Mouse (Mus musculus) hindbrain, embryonic 14.5 days (tissue): ENCODE data around the gene Pex11b. TPM values are rescaled to one million over a fixed set of nuclear protein-coding genes. Genes with fewer than 3 reads are reported as not detected.

ENCODE experiments used
- ATAC-seq: fragments of 200-750 bp; cut with Nextera tagmentation; 2 replicates; pipeline ENCODE4 v1.8.0; 2017; ENCODE audit warnings: moderate number of reproducible peaks, mild to moderate bottlenecking, moderate TSS enrichment, moderate library complexity; ENCODE audit not compliant: low FRiP score
- DNase-seq: peaks from one replicate; pipeline ENCODE4 v3.0.0-alpha.2; 2015; ENCODE audit warnings: low spot score
- H3K27ac ChIP-seq: fragments of 300-500 bp; sonication (generic); 2 replicates; pipeline ENCODE4 v1.5.1; 2014; ENCODE audit warnings: mild to moderate bottlenecking, moderate library complexity
- H3K27me3 ChIP-seq: fragments of 300-500 bp; sonication (generic); 2 replicates; pipeline ENCODE4 v1.6.1; 2014; ENCODE audit warnings: mild to moderate bottlenecking, low read length, mixed read lengths; ENCODE audit not compliant: control insufficient read depth, insufficient read depth
- H3K36me3 ChIP-seq: fragments of 300-500 bp; sonication (generic); replicated peaks from 2 replicates; pipeline ENCODE4 v1.6.1; 2014; ENCODE audit not compliant: control insufficient read depth, insufficient read depth
- H3K4me1 ChIP-seq: fragments of 300-500 bp; sonication (generic); replicated peaks from 2 replicates; pipeline ENCODE4 v1.6.1; 2014; ENCODE audit warnings: antibody characterized with exemption, low read length, mixed read lengths; ENCODE audit not compliant: control insufficient read depth, insufficient read depth
- H3K4me2 ChIP-seq: fragments of 300-500 bp; sonication (generic); replicated peaks from 2 replicates; pipeline ENCODE4 v1.6.1; 2014; ENCODE audit warnings: mild to moderate bottlenecking, moderate library complexity
- H3K4me3 ChIP-seq: fragments of 300-500 bp; sonication (generic); replicated peaks from 2 replicates; pipeline ENCODE4 v1.5.1; 2014; ENCODE audit warnings: mild to moderate bottlenecking, low read length
- H3K9ac ChIP-seq: fragments of 300-500 bp; sonication (generic); 2 replicates; pipeline ENCODE4 v1.6.1; 2014
- H3K9me3 ChIP-seq: fragments of 300-500 bp; sonication (generic); 2 replicates; pipeline ENCODE4 v1.6.1; 2016; ENCODE audit warnings: low read length; ENCODE audit not compliant: control insufficient read depth
- WGBS: fragments of 180-500 bp; shearing (Covaris S2); extraction: QIAGEN DNeasy Blood & Tissue Kit; methylation state at CpG from one replicate; pipeline ENCODE4 v1.1.7; 2014; 5-methylcytosine and 5-hydroxymethylcytosine counted together
- polyA plus RNA-seq: library from polyadenylated mRNA; unstranded; fragments of >200 nt; fragmentation: Nextera tagmentation; extraction: Ambion mirVana; gene quantifications from 2 replicates; pipeline ENCODE4 v1.2.1, GENCODE M21; 2014

The Pex11b gene
- polyA plus RNA-seq, 1 experiment from 2014 or later: 58.2 TPM

DNA sequence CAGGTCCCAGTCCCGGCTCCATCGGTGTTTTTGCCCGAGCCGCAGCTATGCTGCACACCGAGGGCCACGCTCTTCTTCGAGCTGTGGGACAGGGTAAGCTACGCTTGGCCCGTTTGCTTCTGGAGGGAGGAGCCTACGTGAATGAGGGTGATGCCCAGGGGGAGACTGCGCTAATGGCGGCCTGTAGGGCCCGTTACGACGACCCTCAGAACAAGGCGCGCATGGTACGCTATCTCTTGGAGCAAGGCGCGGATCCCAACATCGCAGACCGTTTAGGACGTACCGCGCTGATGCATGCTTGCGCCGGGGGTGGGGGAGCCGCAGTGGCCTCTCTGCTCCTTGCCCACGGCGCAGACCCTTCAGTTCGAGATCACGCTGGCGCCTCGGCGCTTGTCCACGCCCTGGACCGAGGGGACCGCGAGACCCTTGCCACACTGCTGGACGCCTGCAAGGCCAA, 37.7 kb upstream of the Pex11b start:
- peak; percentile 49 for DNase-seq
- H3K36me3 ChIP-seq: no peaks in the 10 kb centered on the region
- peaks cover 47% of the 10 kb centered on the region for H3K4me1 ChIP-seq
- H3K9me3 ChIP-seq: no peaks in the 10 kb centered on the region
- H3K4me3 ChIP-seq: peak overlapping the region; percentile 49
- peak overlapping the region; percentile 27 for H3K27ac ChIP-seq
- peak overlapping the region; percentile 76 for H3K9ac ChIP-seq
- no peaks in the 10 kb centered on the region for H3K27me3 ChIP-seq
- WGBS: under 1% methylated on average over 35 of the region's 40 CpGs
- no peak for ATAC-seq
- H3K4me2 ChIP-seq: peak overlapping the region; percentile 92

DNA sequence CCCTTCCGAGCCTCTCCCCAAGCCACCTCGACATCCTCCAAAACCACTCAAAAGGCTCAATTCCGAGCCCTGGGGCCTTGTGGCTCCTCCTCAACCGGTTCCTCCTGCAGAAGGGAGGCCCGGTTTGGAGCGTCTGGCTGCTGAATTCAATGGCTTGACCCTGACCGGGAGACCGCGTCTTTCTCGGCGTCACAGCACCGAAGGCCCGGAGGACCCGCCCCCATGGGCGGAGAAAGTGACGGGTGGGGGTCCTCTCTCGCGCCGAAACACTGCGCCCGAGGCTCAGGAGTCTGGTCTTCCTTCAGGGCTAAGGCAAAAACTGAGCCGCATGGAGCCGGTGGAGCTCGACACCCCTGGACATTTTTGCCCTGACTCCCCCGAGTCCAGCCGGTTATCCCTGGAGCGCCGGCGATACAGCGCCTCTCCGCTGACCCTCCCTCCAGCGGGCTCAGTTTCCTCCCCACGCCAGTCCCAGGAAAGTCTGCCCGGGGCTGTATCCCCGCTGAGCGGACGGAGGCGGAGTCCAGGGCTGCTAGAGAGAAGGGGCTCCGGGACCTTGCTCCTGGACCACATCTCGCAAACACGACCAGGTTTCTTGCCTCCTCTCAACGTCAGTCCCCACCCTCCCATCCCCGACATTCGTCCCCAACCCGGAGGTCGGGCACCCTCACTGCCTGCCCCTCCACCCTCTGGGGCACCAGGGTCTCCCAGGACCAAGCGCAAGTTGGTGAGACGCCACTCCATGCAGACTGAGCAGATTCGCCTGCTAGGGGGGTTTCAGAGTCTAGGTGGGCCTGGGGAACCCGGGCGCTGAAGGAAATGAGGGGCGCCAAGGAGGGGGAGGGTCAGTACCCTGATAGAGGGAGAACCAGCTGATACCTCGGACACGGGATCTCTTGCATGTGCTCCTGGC, 36.8 kb upstream of the Pex11b start:
- H3K9ac ChIP-seq: peak overlapping the region; percentile 76
- WGBS: under 1% methylated on average over 53 of the region's 54 CpGs
- H3K27me3 ChIP-seq: no peaks in the 10 kb centered on the region
- H3K9me3 ChIP-seq: no peaks in the 10 kb centered on the region
- H3K36me3 ChIP-seq: no peaks in the 10 kb centered on the region
- peak overlapping the region; percentile 49 for H3K4me3 ChIP-seq
- H3K4me1 ChIP-seq: peaks cover 47% of the 10 kb centered on the region
- ATAC-seq: no peak
- peak overlapping the region; percentile 27 for H3K27ac ChIP-seq
- H3K4me2 ChIP-seq: peak overlapping the region; percentile 92
- DNase-seq: peak; percentile 62

DNA sequence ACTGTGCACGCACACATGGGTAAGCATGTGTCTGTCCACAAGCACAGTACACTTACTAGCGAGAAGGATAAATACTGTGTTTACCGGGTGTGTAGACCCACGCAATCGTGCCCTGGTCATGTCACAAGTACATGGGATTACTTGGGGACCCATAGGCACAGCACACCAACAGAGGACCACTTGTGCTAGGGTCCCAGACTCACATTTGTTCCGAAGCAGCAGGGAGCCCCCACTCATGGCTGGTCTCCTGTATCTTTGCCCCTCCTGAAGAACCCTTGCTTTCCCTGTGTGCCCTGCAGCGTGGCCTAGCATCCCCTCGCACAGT, 36.1 kb upstream of the Pex11b start:
- peaks cover 53% of the 10 kb centered on the region for H3K4me1 ChIP-seq
- H3K36me3 ChIP-seq: no peaks in the 10 kb centered on the region
- H3K27ac ChIP-seq: no peak overlapping the region
- H3K4me2 ChIP-seq: peak overlapping the region; percentile 92
- no peaks in the 10 kb centered on the region for H3K27me3 ChIP-seq
- 45% methylated on average over 8 of the region's 8 CpGs for WGBS
- DNase-seq: no peak
- H3K9me3 ChIP-seq: no peaks in the 10 kb centered on the region
- no peak for ATAC-seq
- H3K4me3 ChIP-seq: peak overlapping the region; percentile 49
- H3K9ac ChIP-seq: no peak overlapping the region

DNA sequence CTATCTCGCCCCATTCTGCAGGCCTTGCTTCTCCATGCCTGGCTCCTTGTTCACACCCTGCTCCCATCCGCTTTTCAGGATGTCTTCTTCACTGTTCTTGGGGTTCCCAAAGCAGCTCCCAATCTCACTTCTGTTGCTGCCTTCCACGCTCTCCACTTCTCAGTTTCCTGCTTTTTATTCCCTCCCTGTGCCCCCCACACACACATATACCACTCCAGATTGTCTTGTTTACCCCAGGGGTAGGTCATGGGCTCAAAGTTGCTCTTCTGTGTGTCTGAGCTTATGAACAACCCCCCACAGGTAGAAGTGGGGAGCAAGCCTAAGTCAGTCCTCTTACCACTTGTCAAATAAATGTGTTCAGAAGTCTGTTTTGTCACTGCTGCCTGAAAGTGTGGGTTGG, 35.8 kb upstream of the Pex11b start:
- WGBS: 59% methylated on average over 3 of the region's 3 CpGs
- no peaks in the 10 kb centered on the region for H3K36me3 ChIP-seq
- H3K27ac ChIP-seq: no peak overlapping the region
- no peak overlapping the region for H3K9ac ChIP-seq
- H3K4me3 ChIP-seq: no peak overlapping the region
- peaks cover 57% of the 10 kb centered on the region for H3K4me1 ChIP-seq
- no peak overlapping the region for H3K4me2 ChIP-seq
- DNase-seq (no peak), ATAC-seq (no peak)
- H3K27me3 ChIP-seq: no peaks in the 10 kb centered on the region
- H3K9me3 ChIP-seq: no peaks in the 10 kb centered on the region

DNA sequence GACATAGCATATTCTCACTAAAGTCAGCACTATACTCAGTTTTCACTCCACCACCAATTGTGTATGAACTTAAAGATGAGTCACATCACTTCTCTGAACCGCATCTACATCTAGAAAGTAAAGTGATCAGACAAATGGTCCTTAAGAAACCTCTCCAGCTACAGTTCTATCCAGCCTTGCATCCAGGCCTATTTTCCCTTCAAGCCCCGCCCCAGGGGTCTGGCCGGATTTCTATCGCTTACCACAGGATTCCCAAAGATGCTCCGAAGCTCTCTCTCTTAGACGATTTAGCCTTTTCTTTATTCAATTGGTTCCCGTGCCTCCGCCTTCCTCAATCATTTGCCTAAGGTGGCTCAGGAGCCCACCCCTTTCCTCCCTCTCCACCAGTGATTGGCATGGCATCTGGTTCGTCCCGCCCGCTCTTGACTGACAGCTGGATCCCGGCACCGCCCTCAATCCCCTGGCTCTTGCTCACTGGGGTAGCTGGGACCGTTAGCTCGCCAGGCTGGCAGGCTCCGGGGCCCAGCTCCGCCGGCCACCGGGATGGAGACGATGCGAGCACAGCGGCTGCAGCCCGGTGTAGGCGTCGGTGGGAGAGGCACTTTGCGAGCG, 34.4 kb upstream of the Pex11b start, which contains the start of gene Lix1l:
Lix1l (plus strand) TSS at position 511 of the 612 bp plus-strand sequence.
- Histone ChIP-seq H3K4me1 (peaks cover 65% of the 10 kb centered on the region), H3K27me3 (no peaks in the 10 kb centered on the region), H3K4me3 (peak within 1 kb of the TSS; percentile 76), H3K27ac (peak within 1 kb of the TSS; percentile 91), H3K9me3 (no peaks in the 10 kb centered on the region), H3K9ac (peak within 1 kb of the TSS; percentile 81), H3K4me2 (peak within 1 kb of the TSS; percentile 61), H3K36me3 (no peaks in the 10 kb centered on the region)
- peak; percentile 89 for DNase-seq
- WGBS: under 1% methylated on average over 27 of the region's 27 CpGs
- ATAC-seq: peak; percentile 94

DNA sequence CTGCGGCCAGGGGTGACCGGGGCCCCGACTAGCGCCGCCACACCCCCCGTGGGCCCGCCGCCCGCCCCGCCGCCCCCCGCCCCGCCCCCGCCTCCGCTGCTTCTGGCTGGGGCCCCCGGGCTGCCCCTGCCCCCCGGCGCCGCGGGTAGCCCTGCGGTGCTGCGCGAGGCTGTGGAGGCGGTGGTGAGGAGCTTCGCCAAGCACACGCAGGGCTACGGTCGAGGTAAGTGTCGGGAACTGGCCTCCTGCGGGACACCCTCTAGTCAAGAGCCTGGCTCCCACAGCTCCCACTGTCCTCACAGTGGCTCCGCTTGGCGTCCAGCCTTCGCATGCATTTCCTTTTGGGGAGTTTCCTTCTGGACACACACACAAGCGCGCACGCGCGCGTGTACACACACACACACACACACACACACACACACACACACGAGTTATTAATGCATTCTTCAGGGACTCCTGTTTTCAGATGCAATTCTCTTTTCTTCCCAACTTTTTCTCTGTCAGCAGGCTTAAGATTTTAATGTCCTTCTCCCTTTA, 33.9 kb upstream of the Pex11b start:
- Histone ChIP-seq H3K4me2 (peak overlapping the region; percentile 61), H3K27ac (peak overlapping the region; percentile 91), H3K4me3 (peak overlapping the region; percentile 76), H3K36me3 (no peaks in the 10 kb centered on the region), H3K4me1 (peaks cover 59% of the 10 kb centered on the region), H3K9me3 (no peaks in the 10 kb centered on the region), H3K9ac (peak overlapping the region; percentile 81), H3K27me3 (no peaks in the 10 kb centered on the region)
- ATAC-seq (peak; percentile 61), DNase-seq (peak; percentile 76)
- WGBS: under 1% methylated on average over 33 of the region's 40 CpGs

DNA sequence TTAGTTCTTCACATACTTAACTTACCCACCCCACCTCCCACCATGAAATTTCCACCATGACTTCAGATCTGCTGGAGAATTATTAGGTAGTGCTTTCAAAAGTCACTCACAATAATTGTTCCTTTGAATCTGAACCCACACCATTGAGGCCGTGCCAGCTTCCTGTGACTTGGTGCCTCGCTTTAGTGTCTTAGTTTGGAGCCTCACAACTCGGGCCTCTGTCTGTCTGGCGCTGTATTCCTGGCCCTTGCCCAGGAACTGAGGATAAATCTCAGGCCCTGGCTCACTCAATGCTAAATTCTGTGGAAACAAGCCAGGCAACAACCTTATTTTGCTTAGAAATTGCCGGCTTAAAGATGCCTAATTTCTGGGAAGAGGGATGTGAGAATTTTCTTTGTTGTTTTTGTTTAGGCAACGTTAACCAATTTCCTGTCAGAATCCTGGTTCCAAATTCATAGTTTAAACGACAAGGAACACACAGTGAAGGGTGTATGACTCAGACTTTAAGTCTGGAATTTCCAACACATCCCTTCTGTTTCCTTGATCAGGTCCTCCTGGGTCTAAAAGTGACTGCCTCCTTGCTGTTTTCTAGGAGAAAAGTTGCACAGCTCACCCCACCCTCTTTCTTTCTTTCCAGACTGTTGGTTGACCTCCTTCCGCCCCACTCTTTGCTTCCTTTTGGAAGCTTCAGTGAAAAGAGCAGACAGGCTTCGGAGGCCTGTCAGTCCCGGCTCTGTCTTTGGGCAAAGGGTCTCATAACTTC, 33.1 kb upstream of the Pex11b start:
- Histone ChIP-seq H3K9ac (peak overlapping the region; percentile 81), H3K27ac (peak overlapping the region; percentile 91), H3K27me3 (no peaks in the 10 kb centered on the region), H3K9me3 (no peaks in the 10 kb centered on the region), H3K4me3 (peak overlapping the region; percentile 76), H3K36me3 (no peaks in the 10 kb centered on the region), H3K4me1 (peaks cover 51% of the 10 kb centered on the region), H3K4me2 (peak overlapping the region; percentile 61)
- WGBS: 10% methylated on average over 10 of the region's 10 CpGs
- ATAC-seq (no peak), DNase-seq (peak; percentile 46)

DNA sequence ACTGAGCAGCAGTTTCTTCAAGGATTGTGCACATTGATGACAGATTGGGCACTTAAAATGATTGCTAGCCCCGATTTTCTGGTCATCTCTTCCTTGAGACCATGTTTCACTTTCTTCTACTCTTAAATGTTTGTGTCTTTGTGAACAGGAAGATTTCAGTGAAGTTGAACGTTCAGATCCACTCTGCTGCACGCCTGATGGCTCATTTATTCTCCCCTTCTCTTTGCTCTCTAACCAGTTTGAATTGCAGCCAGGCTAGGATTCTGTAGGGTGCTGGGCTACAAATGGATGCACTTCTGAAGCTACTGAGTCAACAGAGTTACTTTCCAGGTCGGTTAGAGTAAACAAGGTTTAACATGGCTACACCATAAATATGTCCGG, 32.5 kb upstream of the Pex11b start:
- Histone ChIP-seq H3K4me1 (peaks cover 47% of the 10 kb centered on the region), H3K36me3 (no peaks in the 10 kb centered on the region), H3K9ac (peak overlapping the region; percentile 81), H3K27ac (peak overlapping the region; percentile 91), H3K9me3 (no peaks in the 10 kb centered on the region), H3K4me3 (peak overlapping the region; percentile 76), H3K4me2 (peak overlapping the region; percentile 61), H3K27me3 (no peaks in the 10 kb centered on the region)
- DNase-seq (no peak), ATAC-seq (no peak)
- WGBS: 21% methylated on average over 5 of the region's 5 CpGs

DNA sequence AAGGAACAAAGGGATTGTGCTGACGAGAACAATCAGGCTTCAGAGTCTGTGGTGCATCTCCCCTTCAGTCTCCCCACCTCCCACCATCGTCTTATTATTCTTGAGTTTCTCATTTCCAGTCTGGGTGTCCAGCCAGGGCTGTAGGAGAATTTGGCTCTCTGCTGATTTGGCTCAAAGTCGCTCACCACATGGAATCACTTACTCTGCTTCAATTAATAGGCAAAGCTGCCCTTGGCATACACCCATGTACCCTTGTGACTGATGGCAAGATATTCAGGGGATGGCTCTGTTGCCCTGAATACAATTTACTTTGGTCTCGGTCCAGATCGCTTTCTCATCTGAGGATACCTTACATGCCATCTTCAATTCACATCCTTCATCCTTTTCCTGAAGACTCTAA, 31.9 kb upstream of the Pex11b start:
- WGBS: 31% methylated on average over 5 of the region's 5 CpGs
- peak; percentile 59 for DNase-seq
- Histone ChIP-seq H3K27me3 (no peaks in the 10 kb centered on the region), H3K4me3 (peak overlapping the region; percentile 76), H3K4me1 (peaks cover 47% of the 10 kb centered on the region), H3K9ac (peak overlapping the region; percentile 81), H3K9me3 (no peaks in the 10 kb centered on the region), H3K27ac (peak overlapping the region; percentile 91), H3K4me2 (peak overlapping the region; percentile 61), H3K36me3 (no peaks in the 10 kb centered on the region)
- no peak for ATAC-seq
